ENCODE assay signal across 9 mouse cellular contexts in genomic region chr1:163311006-163311836, GRCm38 (mm10). TPM values are rescaled to one million over a fixed set of nuclear protein-coding genes. Genes with fewer than 3 reads are reported as not detected.
A peak's percentile ranks its signal among the peaks of the same experiment; 100 is the strongest.
DNase-seq lines count a peak whose midpoint lies in the region; ATAC-seq and TF ChIP-seq lines count a peak whose summit lies in the region.
"Had no signal": no experiment of that assay in that cellular context is flagged by ENCODE, and none has a peak within 500 bp of the region (broad histone marks: within the 10 kb centered on the region; RNA-seq: fewer than 3 reads in every experiment).

No protein-coding gene starts in this region.

- H3K27me3 ChIP-seq in heart, adult 2 months (ENCODE audit: control insufficient read depth, insufficient read depth, low read length): peaks cover 2% of the 10 kb centered on the region; the same call in 1 of the 2 replicates
- peaks cover 63% of the 10 kb centered on the region for H3K27me3 ChIP-seq in hindbrain, embryonic 11.5 days (ENCODE audit: control insufficient read depth, insufficient read depth, low read length)
- H3K27me3 ChIP-seq in midbrain, embryonic 15.5 days (replicated peaks): peaks cover 75% of the 10 kb centered on the region

- H3K4me2 ChIP-seq in hindbrain, embryonic 11.5 days (replicated peaks; ENCODE audit: low read depth, low read length): peak overlapping the region; percentile 56
- peak overlapping the region; percentile 88 for H3K4me2 ChIP-seq in midbrain, embryonic 15.5 days

- H3K36me3 ChIP-seq in heart, adult 2 months (ENCODE audit: control insufficient read depth, insufficient read depth, low read length): no peaks in the 10 kb centered on the region
- H3K36me3 ChIP-seq in hindbrain, embryonic 11.5 days (ENCODE audit: control insufficient read depth, insufficient read depth, low read length): no peaks in the 10 kb centered on the region
- H3K36me3 ChIP-seq in midbrain, embryonic 15.5 days (replicated peaks): no peaks in the 10 kb centered on the region

- peak overlapping the region; percentile 64 for H3K4me3 ChIP-seq in heart, adult 2 months
- H3K4me3 ChIP-seq in hindbrain, embryonic 11.5 days (ENCODE audit: low read depth, low read length): peak overlapping the region; percentile 46
- H3K4me3 ChIP-seq in midbrain, embryonic 15.5 days: peak overlapping the region; percentile 40

- no peak for TF ChIP-seq POLR2A in heart, adult 2 months (IDR thresholded peaks at IDR 0.05; ENCODE audit: insufficient read depth, low read depth, low read length)

- no peaks in the 10 kb centered on the region for H3K9me3 ChIP-seq in hindbrain, embryonic 11.5 days (ENCODE audit: control insufficient read depth, low read length)
- no peaks in the 10 kb centered on the region for H3K9me3 ChIP-seq in midbrain, embryonic 15.5 days

- no peak for TF ChIP-seq EP300 in heart, adult 2 months (IDR thresholded peaks at IDR 0.05; ENCODE audit: insufficient read depth, low read depth, low read length)

- no peaks in the 10 kb centered on the region for H3K4me1 ChIP-seq in heart, adult 2 months (ENCODE audit: control insufficient read depth, insufficient read depth, low read length)
- peaks cover 2% of the 10 kb centered on the region for H3K4me1 ChIP-seq in hindbrain, embryonic 11.5 days (replicated peaks; ENCODE audit: control insufficient read depth, insufficient read depth, low read length)
- H3K4me1 ChIP-seq in midbrain, embryonic 15.5 days: peaks cover 44% of the 10 kb centered on the region

- TF ChIP-seq CTCF in heart, adult 2 months (IDR thresholded peaks at IDR 0.05): no peak

- WGBS in heart, adult 2 months: 26% methylated on average over 13 of the region's 13 CpGs
- WGBS in hindbrain, embryonic 11.5 days: 8% methylated on average over 13 of the region's 13 CpGs
- 12% methylated on average over 13 of the region's 13 CpGs for WGBS in midbrain, embryonic 15.5 days

- peak overlapping the region; percentile 87 for H3K27ac ChIP-seq in heart, adult 2 months
- H3K27ac ChIP-seq in hindbrain, embryonic 11.5 days (ENCODE audit: low read depth, low read length): peak overlapping the region; percentile 82
- no peak overlapping the region for H3K27ac ChIP-seq in midbrain, embryonic 15.5 days
- H3K27ac ChIP-seq: macrophage had no signal

- no peaks in the 10 kb centered on the region; the same call in 1 of the 2 replicates for H3K79me2 ChIP-seq in heart, adult 2 months (replicated peaks; ENCODE audit: control insufficient read depth, insufficient read depth, low read length)

- intact Hi-C loops in heart, adult 2 months (cut with DNase I): loop anchor here (5.0 kb wide), 3 partner anchors 44 to 91 kb away; partner anchors contain the start of gene Gorab

- H3K9ac ChIP-seq in heart, adult 2 months (ENCODE audit: low read depth, low read length): peak overlapping the region; percentile 83
- H3K9ac ChIP-seq in hindbrain, embryonic 11.5 days (ENCODE audit: low read depth, low read length): peak overlapping the region; percentile 61
- H3K9ac ChIP-seq in midbrain, embryonic 15.5 days: peak overlapping the region; percentile 43

- peak; percentile 10 to 32 for DNase-seq in heart, adult 2 months
- DNase-seq in heart, postnatal 4 days: no peak
- DNase-seq in embryo, embryonic 10 days (ENCODE audit: low spot score): peak; percentile 25
- peak; percentile 40 for DNase-seq in hindbrain, embryonic 11.5 days (ENCODE audit: low spot score)
- no peak for DNase-seq in c-Kit-positive CD71-positive TER-119-positive erythroid progenitor cells, embryonic 14.5 days (ENCODE audit: low spot score)
- no peak for DNase-seq in thymus, postnatal 10 days (ENCODE audit: low spot score in 2 of 2)
- no peak for DNase-seq in urinary bladder, postnatal 25 days (ENCODE audit: low spot score)

- ATAC-seq in hindbrain, embryonic 11.5 days (ENCODE audit: low FRiP score): no peak
- no peak for ATAC-seq in midbrain, embryonic 15.5 days (replicated peaks)

RNA-seq across cellular contexts. Expression of gene Prrx1, which starts 2.3 kb away (rescaled TPM):
- 10 to 100 TPM; 28.1 to 29.5 TPM for total RNA-seq in heart, adult 2 months (2021)
- 15.0 and 28.6 TPM in 2 replicates for polyA plus RNA-seq in heart, adult 2 months (2012; rRNA removed)
- total RNA-seq in heart, postnatal 4 days (2021): 10 to 100 TPM; 32.7 to 34.2 TPM
- polyA plus RNA-seq in hindbrain, embryonic 11.5 days (2014; fragmentation: Nextera tagmentation; extraction: Ambion mirVana): 51.8 and 71.0 TPM in 2 replicates
- polyA plus RNA-seq in midbrain, embryonic 15.5 days (2015; fragmentation: Nextera tagmentation; extraction: Ambion mirVana): 3.6 and 4.2 TPM in 2 replicates

Comparison
In these comparisons a context has a peak if more than half of its experiments do, and no peak if none do; other contexts are left out.
1. DNase-seq: peak in heart, adult 2 months (2 of 2), embryo, embryonic 10 days (single experiment) and hindbrain, embryonic 11.5 days (single experiment); none in heart, postnatal 4 days (single experiment), c-Kit-positive CD71-positive TER-119-positive erythroid progenitor cells, embryonic 14.5 days (single experiment), thymus, postnatal 10 days (0 of 2) and urinary bladder, postnatal 25 days (single experiment).
2. Peak in every context shown above with its lines, with median percentiles within 50 percentile points of each other: H3K4me3 ChIP-seq and H3K9ac ChIP-seq.